Mouse (Mus musculus) right cerebral cortex, postnatal 25 days (tissue): Measurements from ENCODE around the gene 5330417C22Rik.
A peak's percentile ranks its signal among the peaks of the same experiment; 100 is the strongest.

Source experiments
- DNase-seq: peaks from one replicate; pipeline ENCODE4 v3.0.0; 2022

The 5330417C22Rik gene

GRCm38 (mm10) chr3:108454172-108454571, 82.2 kb downstream of the 5330417C22Rik start:
- DNase-seq: no peak

- DNase-seq: no peak
These were observed 84.4 kb downstream of the 5330417C22Rik start for GRCm38 (mm10) chr3:108451969-108452368.

DNA sequence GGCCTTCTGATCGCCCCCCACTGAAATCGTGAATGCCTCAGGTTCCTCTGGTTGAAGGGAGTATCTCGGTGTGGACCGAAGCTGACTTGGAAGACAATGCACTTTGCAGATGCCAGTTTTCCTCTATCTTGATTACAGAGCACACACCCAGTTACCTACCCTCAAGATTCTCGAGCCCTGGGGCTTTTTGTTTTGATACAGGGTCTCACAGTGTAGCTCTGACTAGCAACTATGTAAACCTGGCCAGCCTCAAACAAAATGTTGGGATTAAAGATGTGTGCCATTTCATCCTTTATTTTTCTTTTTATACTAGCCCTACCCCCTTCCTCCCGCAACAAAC, 91.0 kb downstream of the 5330417C22Rik start:
- no peak for DNase-seq

DNA sequence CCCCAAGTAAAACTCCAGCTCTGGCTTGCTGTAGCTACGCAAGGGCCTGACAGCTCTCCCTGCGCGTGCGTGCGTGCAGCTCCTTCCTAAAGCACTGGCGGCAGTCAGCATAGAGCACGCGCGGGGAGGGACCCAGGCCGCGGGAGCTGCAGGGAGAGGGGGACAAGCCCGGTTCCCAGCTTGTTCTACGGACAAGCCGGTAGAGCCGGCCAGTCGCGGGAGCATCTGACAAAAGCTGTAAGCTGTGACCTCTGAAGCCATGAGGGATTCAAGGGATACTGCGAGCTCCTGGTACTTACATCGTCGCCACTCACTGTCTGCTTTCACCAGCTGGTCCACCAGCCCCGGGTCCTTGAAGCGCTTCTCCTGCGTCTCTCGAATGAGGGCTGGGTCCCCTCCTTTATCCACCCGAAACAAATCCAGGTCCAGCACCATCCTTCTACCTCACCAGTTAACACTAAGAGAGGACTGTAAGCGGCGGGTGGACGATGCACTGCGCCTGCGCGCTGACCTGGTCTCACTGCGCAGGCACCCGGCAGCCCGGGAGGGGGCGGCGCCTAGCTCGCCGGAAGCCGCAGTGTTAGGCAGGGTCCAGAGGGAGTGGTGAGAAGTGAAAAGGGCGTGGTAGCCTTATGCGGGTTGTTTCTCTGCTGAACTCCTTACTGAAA, 91.5 kb downstream of the 5330417C22Rik start, which contains the start of gene Sars:
Gene Sars, minus strand, starts transcription at position 512 of the 668 bp plus-strand sequence.
- peak; percentile 89 for DNase-seq

DNA sequence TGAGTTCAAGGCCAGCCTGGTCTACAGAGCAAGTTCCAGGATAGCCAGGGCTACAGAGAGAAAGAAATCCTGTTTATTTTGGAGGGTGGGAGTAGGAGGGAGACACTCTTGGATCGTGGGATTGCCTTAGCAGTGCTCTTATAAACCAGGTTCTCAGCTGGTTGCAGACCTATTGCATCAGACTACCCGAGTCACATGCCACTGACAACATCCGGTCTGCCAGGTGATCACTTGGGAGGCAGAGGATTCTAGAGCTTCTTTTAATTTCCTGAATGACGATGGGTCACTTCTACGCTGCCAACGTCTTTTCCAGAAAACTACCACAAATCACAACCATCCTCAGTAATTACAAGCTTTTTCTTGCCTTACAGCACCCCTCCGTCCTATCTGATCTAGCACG, 92.3 kb downstream of the 5330417C22Rik start:
- DNase-seq: peak; percentile 39

GRCm38 (mm10) chr3:108436380-108436714, 100.0 kb downstream of the 5330417C22Rik start:
- DNase-seq: no peak

DNA sequence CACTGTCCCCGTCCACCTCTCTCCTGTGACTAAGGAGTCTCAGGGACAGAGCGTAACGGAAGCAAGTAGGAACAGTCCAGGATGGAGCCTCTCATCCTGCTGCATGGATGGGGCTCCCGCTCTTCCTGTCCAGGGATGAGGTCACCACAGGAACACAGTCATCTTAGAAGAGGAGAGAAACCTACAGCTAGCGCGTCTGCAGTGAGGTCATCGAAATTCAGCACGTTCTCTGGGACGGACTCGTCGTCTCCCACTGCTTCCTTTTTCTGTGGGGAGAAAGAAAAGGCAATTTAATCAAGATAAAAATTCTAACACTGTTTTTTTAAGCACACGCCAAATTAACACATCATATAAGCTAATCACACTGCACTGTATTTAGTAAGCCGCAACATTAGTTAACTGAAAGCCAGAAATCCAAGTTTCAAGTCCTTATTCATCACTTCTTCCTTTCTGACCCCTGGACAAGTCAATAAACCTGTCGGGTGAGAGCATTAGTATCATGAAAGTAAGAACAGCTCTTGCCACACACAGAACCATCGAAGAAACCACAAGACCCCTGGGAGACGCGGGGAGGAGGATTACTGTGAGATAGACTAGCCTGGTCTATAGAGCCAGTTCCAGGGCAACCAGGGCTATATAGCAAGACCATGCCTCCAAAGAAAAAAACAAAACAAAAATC, 100.5 kb downstream of the 5330417C22Rik start:
- no peak for DNase-seq

GRCm38 (mm10) chr3:108433881-108434495, 102.3 kb downstream of the 5330417C22Rik start:
- no peak for DNase-seq

- no peak for DNase-seq
These were observed 103.0 kb downstream of the 5330417C22Rik start for GRCm38 (mm10) chr3:108433188-108433880.

- no peak for DNase-seq
These were observed 103.7 kb downstream of the 5330417C22Rik start for GRCm38 (mm10) chr3:108432542-108433187.

GRCm38 (mm10) chr3:108425624-108426018, 110.7 kb downstream of the 5330417C22Rik start:
- DNase-seq: no peak

DNA sequence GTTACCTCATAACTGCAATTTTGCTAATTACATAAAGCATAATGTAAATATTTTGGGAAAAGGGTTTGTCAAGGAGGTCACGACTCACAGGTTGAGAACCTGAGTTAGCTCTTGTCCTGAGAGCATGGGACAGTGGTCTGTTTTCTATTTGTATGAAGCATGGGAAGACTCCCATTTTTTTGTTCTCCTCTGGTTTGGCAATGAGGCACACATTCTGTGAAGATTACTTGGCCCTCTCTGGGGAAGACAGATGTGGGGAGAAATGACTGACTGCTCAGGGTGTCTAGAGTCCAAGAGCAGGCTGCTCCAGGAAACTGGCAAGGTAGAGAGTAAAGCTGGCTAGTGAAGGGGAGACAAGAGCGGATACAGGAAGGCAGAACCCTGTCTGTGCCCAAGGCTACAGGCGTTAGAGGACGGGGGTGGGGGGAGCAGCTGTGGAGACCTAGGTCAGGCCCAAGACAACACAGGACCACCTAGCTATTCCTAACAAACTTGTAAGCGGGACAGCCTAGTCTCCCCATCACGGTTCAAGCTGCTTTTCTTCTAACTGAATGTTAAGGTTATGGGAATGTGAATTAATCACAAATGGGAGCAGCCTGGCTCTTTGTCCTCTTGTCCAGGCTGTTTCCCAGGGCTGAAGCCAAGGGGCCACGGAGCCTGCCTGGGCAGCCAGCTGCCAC, 111.3 kb downstream of the 5330417C22Rik start:
- no peak for DNase-seq

DNA sequence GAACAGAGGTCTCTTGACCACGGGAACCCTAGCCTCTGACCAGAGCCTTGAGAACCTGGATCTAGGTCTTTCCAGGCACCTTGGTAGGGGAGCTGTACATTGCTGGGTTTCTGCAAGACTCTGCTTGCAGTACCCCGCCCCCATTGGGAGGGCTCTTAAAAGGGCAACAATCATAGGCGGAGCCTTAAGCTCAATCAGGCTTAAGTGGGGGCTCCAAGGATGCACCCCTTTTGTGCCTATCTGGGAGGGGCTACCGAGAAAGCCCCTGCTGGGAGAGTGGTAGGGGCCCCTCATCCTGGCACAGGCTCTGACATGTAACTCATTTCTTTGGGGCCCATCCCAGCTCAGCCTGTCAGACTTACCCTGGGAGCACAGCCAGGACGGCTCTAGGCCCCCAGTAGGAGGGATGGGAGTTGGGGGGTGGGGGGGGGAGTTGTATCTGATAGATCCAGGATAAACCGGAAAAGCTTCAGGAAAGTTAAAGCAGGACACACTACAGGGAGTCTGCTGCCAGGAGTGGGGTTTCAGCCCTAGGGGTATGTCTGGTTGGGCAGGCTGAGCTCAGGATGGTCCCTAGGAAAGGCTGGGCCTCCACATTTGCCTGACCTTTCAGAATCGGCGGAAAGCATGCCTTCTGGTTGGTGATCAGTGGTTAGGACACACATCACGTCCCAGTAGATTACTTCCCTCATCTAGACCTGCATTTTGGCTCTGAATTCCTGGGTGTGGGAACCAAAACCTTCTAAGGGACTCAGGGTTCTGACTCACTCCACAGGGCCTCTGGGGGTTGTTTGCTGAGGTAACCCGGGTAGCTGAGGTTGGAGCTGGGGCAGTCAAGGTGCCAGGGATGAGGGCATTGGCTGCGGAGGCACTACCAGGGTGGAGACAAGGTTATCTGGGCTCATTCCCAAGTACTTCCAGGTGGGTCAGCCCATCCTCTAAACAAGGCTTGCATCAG, 112.2 kb downstream of the 5330417C22Rik start:
- peak; percentile 65 for DNase-seq

DNA sequence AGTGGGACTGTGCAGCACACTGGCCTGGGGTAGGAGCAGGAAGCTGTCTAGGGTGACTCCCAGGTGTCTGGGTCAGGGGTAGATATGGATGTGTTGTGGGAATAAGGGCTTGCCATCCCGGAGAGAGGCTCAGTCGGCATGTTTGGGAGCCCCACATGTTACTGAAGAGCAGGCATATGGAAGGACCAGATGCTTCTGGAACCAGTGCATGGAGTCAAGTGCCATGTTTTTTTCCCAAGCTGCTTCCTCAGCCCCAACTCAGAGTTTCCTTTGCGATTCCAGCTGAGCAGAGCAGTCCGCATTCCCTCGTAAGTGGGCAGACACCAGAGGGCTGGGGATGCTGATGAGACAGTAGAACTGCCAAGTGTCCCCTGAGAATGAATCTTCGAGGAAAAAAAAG, 113.3 kb downstream of the 5330417C22Rik start:
- DNase-seq: no peak

DNA sequence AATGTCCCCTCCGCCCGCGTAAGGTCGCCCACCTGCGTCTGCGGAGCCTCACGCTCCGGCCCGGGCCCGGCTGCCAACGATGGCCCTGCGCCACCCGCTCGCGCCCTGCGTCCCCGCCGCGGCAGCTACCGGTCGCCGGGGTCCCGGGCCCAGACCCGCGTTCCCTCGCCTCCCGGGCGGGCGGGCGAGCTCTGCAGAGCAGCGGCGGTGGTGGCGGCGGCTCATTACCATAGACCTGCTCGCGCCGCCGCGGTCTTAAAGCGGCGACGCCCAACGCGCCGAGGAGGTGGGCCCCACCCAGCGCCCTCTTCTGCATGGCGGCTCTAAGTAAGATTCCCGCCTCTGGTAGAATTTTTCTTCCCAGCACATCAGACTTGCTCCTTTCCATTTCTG, 120.5 kb downstream of the 5330417C22Rik start:
- peak; percentile 86 for DNase-seq

GRCm38 (mm10) chr3:108414857-108415830, 121.2 kb downstream of the 5330417C22Rik start, which contains the start of gene Celsr2:
TSS of gene Celsr2 (minus strand) at chr3:108415552.
- peak; percentile 71 for DNase-seq

DNA sequence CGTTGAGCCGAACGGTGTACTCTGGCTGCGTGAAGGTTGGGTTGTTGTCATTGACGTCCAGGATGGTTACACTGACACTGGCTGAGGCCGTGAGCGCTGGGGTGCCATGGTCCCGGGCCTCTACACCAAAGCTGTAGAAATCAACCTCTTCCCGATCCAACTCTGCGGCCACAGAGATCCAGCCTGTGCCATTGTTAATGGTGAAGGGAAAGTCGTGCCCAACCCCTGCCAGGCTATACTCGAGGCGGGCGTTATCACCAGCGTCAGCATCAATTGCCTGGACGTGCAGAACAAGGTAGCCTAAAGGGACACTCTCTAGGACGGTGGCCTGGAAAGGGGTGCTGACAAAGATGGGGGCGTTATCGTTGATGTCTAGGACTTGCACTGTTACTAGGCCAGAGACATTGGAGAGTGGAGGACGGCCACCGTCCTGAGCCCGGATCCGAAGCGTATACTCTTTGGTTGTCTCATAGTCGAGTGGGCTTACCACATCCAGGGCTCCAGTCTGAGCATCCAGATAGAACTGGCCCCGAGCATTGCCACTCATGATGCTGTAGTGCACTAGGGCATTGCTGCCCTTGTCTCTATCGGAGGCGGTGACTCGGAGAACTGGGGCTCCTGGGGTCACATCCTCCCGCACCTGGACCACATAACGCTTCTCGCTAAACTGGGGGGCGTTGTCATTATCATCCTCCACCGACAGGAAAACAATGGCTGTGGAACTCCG, 122.5 kb downstream of the 5330417C22Rik start:
- no peak for DNase-seq

- DNase-seq: no peak
These were observed 124.6 kb downstream of the 5330417C22Rik start for GRCm38 (mm10) chr3:108411754-108412121.

DNA sequence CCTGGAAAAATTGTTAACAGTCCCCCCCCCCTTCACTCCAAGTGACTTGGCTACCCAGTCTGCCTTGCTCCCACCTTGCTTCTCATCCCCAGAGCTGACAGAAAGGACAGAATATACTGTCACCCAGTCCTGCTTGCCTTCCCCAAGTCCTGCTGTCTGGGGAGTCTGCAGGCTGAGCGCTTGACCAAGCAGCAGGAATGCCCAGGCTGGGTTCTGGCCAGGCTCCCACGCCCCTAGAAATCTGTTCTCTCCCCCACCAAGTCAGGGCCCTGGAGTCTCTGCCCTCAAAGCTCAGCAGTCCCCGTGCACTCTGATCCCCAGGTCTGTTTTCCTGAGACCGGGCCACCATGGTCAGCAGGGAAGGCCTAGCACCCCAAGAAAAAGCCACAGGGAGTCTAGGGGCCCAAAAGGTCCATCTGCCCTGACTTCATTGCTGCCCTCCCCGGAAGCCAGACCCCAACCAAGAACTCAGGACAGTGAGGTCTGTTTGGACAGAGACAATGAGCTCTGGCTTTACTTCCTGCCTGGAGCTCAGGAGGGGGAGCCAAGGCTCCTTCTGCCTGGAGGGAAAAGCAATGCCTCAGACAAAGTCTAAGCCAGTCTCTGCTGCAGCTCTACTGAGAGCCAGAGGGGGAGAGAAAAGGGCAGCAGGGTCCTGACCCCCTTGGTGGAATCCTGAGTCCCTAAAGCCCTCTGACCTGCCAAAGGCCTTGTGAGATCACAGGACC, 125.1 kb downstream of the 5330417C22Rik start:
- DNase-seq: no peak
